Mouse (Mus musculus) bone marrow macrophage, adult 2 months (primary cell): Measurements from ENCODE around the gene Slc51b.

Source experiments
- CTCF ChIP-seq: IDR thresholded peaks from 2 replicates; pipeline ENCODE4 v1.5.1; 2012; ENCODE audit warnings: low read depth, mild to moderate bottlenecking, low read length, moderate library complexity
- POLR2A ChIP-seq: IDR thresholded peaks from 2 replicates; pipeline ENCODE4 v1.6.1; 2012; ENCODE audit warnings: mild to moderate bottlenecking, low read depth, low read length, borderline replicate concordance

- TF ChIP-seq CTCF (no peak), POLR2A (no peak)
Measured at GRCm38 (mm10) chr9:65391613-65391964, 31.2 kb downstream of the Slc51b start, which contains the start of gene Kbtbd13.
